Mouse (Mus musculus): ENCODE measurements around the gene Rnasek. TPM values are rescaled to one million over a fixed set of nuclear protein-coding genes. Genes with fewer than 3 reads are reported as not detected.

Gene Rnasek
- polyA plus RNA-seq, 1 experiment from 2014 or later: 241 TPM

- Histone ChIP-seq H3K4me3 (ENCODE audit: low read depth, low read length) (no peak overlapping the region), H3K9me3 (ENCODE audit: low read length) (no peaks in the 10 kb centered on the region), H3K4me2 (ENCODE audit: low read depth, low read length) (no peak overlapping the region), H3K9ac (replicated peaks) (no peak overlapping the region), H3K4me1 (ENCODE audit: insufficient read depth) (peaks cover 28% of the 10 kb centered on the region), H3K27ac (ENCODE audit: low read depth) (no peak overlapping the region), H3K36me3 (replicated peaks; ENCODE audit: insufficient read depth, low read length) (peaks cover 11% of the 10 kb centered on the region; the same call in 1 of the 2 replicates), H3K27me3 (ENCODE audit: insufficient read depth, low read length) (peaks cover 13% of the 10 kb centered on the region)
- TF ChIP-seq CTCF (IDR thresholded peaks at IDR 0.05; ENCODE audit: low read depth) (no peak), EP300 (IDR thresholded peaks at IDR 0.05; ENCODE audit: low read depth) (no peak)
- ATAC-seq (no peak), DNase-seq (no peak)
- 45% methylated on average over 5 of the region's 5 CpGs for WGBS (ENCODE audit: insufficient replicate concordance)
These were observed 5.6 kb downstream of the Rnasek start for GRCm38 (mm10) chr11:70234037-70234436.

- H3K36me3 ChIP-seq (replicated peaks; ENCODE audit: insufficient read depth, low read length): peaks cover 11% of the 10 kb centered on the region; the same call in 1 of the 2 replicates
- no peak for DNase-seq
- H3K27me3 ChIP-seq (ENCODE audit: insufficient read depth, low read length): peaks cover 21% of the 10 kb centered on the region
- no peaks in the 10 kb centered on the region for H3K9me3 ChIP-seq (ENCODE audit: low read length)
- H3K4me3 ChIP-seq (ENCODE audit: low read depth, low read length): no peak overlapping the region
- no peak overlapping the region for H3K27ac ChIP-seq (ENCODE audit: low read depth)
- no peak overlapping the region for H3K4me2 ChIP-seq (ENCODE audit: low read depth, low read length)
- no peak for ATAC-seq
- no peak for TF ChIP-seq EP300 (IDR thresholded peaks at IDR 0.05; ENCODE audit: low read depth)
- no peak for TF ChIP-seq CTCF (IDR thresholded peaks at IDR 0.05; ENCODE audit: low read depth)
- peaks cover 28% of the 10 kb centered on the region for H3K4me1 ChIP-seq (ENCODE audit: insufficient read depth)
- H3K9ac ChIP-seq (replicated peaks): no peak overlapping the region
- WGBS (ENCODE audit: insufficient replicate concordance): 50% methylated on average over 8 of the region's 8 CpGs
These were observed 6.6 kb downstream of the Rnasek start for GRCm38 (mm10) chr11:70233016-70233415.

GRCm38 (mm10) chr11:70232546-70232945, 7.1 kb downstream of the Rnasek start:
- TF ChIP-seq CTCF (IDR thresholded peaks at IDR 0.05; ENCODE audit: low read depth): no peak
- no peak for TF ChIP-seq EP300 (IDR thresholded peaks at IDR 0.05; ENCODE audit: low read depth)
- 0 out of 2 replicates have a peak overlapping the region, but pooled peaks have one; percentile 26 for H3K9ac ChIP-seq (replicated peaks)
- peaks cover 28% of the 10 kb centered on the region for H3K4me1 ChIP-seq (ENCODE audit: insufficient read depth)
- DNase-seq (no peak), ATAC-seq (no peak)
- WGBS (ENCODE audit: insufficient replicate concordance): 30% methylated on average over 10 of the region's 10 CpGs
- peak overlapping the region; percentile 63 for H3K4me2 ChIP-seq (ENCODE audit: low read depth, low read length)
- H3K9me3 ChIP-seq (ENCODE audit: low read length): no peaks in the 10 kb centered on the region
- H3K27ac ChIP-seq (ENCODE audit: low read depth): no peak overlapping the region
- H3K27me3 ChIP-seq (ENCODE audit: insufficient read depth, low read length): peaks cover 26% of the 10 kb centered on the region
- peak overlapping the region; percentile 8; the same call in 1 of the 2 replicates for H3K4me3 ChIP-seq (ENCODE audit: low read depth, low read length)
- peaks cover 11% of the 10 kb centered on the region; the same call in 1 of the 2 replicates for H3K36me3 ChIP-seq (replicated peaks; ENCODE audit: insufficient read depth, low read length)

GRCm38 (mm10) chr11:70230239-70230727, 9.4 kb downstream of the Rnasek start:
- H3K27me3 ChIP-seq (ENCODE audit: insufficient read depth, low read length): peaks cover 41% of the 10 kb centered on the region
- H3K27ac ChIP-seq (ENCODE audit: low read depth): peak overlapping the region; percentile 70; the same call in 1 of the 2 replicates
- H3K4me2 ChIP-seq (ENCODE audit: low read depth, low read length): peak overlapping the region; percentile 77
- peak overlapping the region; percentile 17; the same call in 1 of the 2 replicates for H3K9ac ChIP-seq (replicated peaks)
- ATAC-seq (peak; percentile 71), DNase-seq (peak; percentile 91)
- H3K9me3 ChIP-seq (ENCODE audit: low read length): no peaks in the 10 kb centered on the region
- H3K36me3 ChIP-seq (replicated peaks; ENCODE audit: insufficient read depth, low read length): peaks cover 5% of the 10 kb centered on the region; the same call in 1 of the 2 replicates
- under 1% methylated on average over 32 of the region's 32 CpGs for WGBS (ENCODE audit: insufficient replicate concordance)
- H3K4me1 ChIP-seq (ENCODE audit: insufficient read depth): peaks cover 28% of the 10 kb centered on the region
- H3K4me3 ChIP-seq (ENCODE audit: low read depth, low read length): peak overlapping the region; percentile 50
- TF ChIP-seq CTCF (IDR thresholded peaks at IDR 0.05; ENCODE audit: low read depth): peak; percentile 99
- no peak for TF ChIP-seq EP300 (IDR thresholded peaks at IDR 0.05; ENCODE audit: low read depth)

- TF ChIP-seq EP300 (IDR thresholded peaks at IDR 0.05; ENCODE audit: low read depth) (no peak), CTCF (IDR thresholded peaks at IDR 0.05; ENCODE audit: low read depth) (no peak)
- 3% methylated on average over 39 of the region's 39 CpGs for WGBS (ENCODE audit: insufficient replicate concordance)
- Histone ChIP-seq H3K9me3 (ENCODE audit: low read length) (no peaks in the 10 kb centered on the region), H3K4me1 (ENCODE audit: insufficient read depth) (peaks cover 28% of the 10 kb centered on the region), H3K36me3 (replicated peaks; ENCODE audit: insufficient read depth, low read length) (no peaks in the 10 kb centered on the region), H3K4me3 (ENCODE audit: low read depth, low read length) (peak within 1 kb of the TSS; percentile 50), H3K27me3 (ENCODE audit: insufficient read depth, low read length) (peaks cover 46% of the 10 kb centered on the region), H3K9ac (replicated peaks) (peak within 1 kb of the TSS; percentile 54), H3K4me2 (ENCODE audit: low read depth, low read length) (peak within 1 kb of the TSS; percentile 77), H3K27ac (ENCODE audit: low read depth) (peak within 1 kb of the TSS; percentile 70)
- DNase-seq: no peak
- peak; percentile 3; the same call in 1 of the 2 replicates for ATAC-seq
These were observed 10.2 kb downstream of the Rnasek start, which contains the start of gene Bcl6b for GRCm38 (mm10) chr11:70229260-70230010. Gene Bcl6b (minus strand): TSS chr11:70229798.

GRCm38 (mm10) chr11:70228828-70229227, 10.8 kb downstream of the Rnasek start:
- Histone ChIP-seq H3K9ac (replicated peaks) (peak overlapping the region; percentile 54; the same call in 1 of the 2 replicates), H3K36me3 (replicated peaks; ENCODE audit: insufficient read depth, low read length) (no peaks in the 10 kb centered on the region), H3K4me3 (ENCODE audit: low read depth, low read length) (peak overlapping the region; percentile 50), H3K27ac (ENCODE audit: low read depth) (peak overlapping the region; percentile 70), H3K4me1 (ENCODE audit: insufficient read depth) (peaks cover 28% of the 10 kb centered on the region), H3K27me3 (ENCODE audit: insufficient read depth, low read length) (peaks cover 46% of the 10 kb centered on the region), H3K4me2 (ENCODE audit: low read depth, low read length) (peak overlapping the region; percentile 77), H3K9me3 (ENCODE audit: low read length) (no peaks in the 10 kb centered on the region)
- TF ChIP-seq CTCF (IDR thresholded peaks at IDR 0.05; ENCODE audit: low read depth) (no peak; the same call in 1 of the 2 replicates), EP300 (IDR thresholded peaks at IDR 0.05; ENCODE audit: low read depth) (no peak)
- 2% methylated on average over 19 of the region's 19 CpGs for WGBS (ENCODE audit: insufficient replicate concordance)
- DNase-seq: peak; percentile 87
- ATAC-seq: peak; percentile 65
